Mouse (Mus musculus): ENCODE data around the gene Ubqln4.
A peak's percentile ranks its signal among the peaks of the same experiment; 100 is the strongest.

The Ubqln4 gene

DNA sequence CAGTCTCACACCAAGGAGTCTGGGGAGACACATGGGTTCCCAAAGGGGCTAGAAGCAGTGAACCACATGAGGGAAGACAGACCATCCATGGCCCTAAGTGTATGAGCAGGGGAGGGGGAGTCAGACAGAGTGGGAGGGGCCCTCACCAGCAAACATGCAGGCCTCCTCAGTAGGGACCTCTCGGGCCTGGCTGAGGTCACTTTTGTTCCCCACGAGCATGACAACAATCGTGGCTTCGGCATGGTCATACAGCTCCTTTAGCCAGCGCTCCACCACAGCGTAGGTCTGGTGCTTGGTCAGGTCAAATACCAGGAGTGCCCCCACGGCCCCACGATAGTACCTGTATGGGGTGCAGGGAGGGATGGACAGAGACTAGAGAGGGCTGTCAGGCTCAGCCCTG, 10.4 kb upstream of the Ubqln4 start:
- Histone ChIP-seq H3K27me3 (ENCODE audit: insufficient read depth, low read length) (no peaks in the 10 kb centered on the region), H3K36me3 (ENCODE audit: insufficient read depth, low read length) (peaks cover 36% of the 10 kb centered on the region), H3K4me3 (replicated peaks; ENCODE audit: low read length) (no peak overlapping the region), H3K9me3 (ENCODE audit: low read length) (no peaks in the 10 kb centered on the region), H3K4me1 (replicated peaks; ENCODE audit: low read depth, low read length) (peaks cover 91% of the 10 kb centered on the region)
- no peak for TF ChIP-seq NANOG (IDR thresholded peaks at IDR 0.05; ENCODE audit: borderline replicate concordance, low read length)
- TF ChIP-seq POU5F1 (IDR thresholded peaks at IDR 0.05; ENCODE audit: borderline replicate concordance, low read length), result no peak
- no peak for TF ChIP-seq CTCF (conservative IDR thresholded peaks at IDR 0.05; ENCODE audit: low read length)

DNA sequence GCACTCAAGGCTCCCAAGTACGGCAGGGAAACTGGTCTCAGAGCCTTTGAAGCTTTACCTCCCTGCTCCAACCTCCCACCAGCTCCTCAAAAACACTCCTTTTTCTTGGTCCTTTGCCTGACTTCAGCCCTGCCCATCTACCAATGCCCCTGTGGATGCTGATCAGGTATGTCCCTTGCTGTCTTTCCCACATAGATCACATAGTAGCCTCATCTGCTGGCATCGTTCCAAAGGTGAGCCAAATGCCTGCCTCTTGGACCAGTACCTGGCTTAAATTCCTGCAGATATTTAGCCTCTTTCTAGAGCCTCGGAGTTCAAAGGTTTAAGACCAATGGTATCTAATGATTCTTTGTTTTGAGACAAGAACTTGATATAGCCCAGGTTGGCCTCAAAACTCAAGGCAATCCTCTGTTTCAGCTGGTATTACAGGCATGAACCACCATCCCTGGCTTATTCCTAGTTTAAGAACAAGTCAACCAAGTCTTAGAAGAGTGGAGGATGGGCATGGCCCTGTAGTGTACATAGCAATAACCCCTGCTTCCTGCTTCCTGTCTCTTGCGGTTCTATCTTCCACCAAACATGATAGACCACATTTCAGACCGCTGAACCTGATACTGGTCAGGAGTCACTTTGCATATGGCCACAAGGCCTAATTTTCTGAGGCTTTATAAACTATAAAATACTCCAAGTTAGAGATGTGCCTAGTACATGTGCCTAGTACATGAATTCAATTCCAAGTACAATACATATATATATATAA, 9.7 kb upstream of the Ubqln4 start:
- Histone ChIP-seq H3K4me3 (replicated peaks; ENCODE audit: low read length) (no peak overlapping the region), H3K9me3 (ENCODE audit: low read length) (no peaks in the 10 kb centered on the region), H3K4me1 (replicated peaks; ENCODE audit: low read depth, low read length) (peaks cover 91% of the 10 kb centered on the region), H3K27me3 (ENCODE audit: insufficient read depth, low read length) (no peaks in the 10 kb centered on the region), H3K36me3 (ENCODE audit: insufficient read depth, low read length) (peaks cover 32% of the 10 kb centered on the region)
- TF ChIP-seq CTCF (conservative IDR thresholded peaks at IDR 0.05; ENCODE audit: low read length), result no peak
- no peak for TF ChIP-seq POU5F1 (IDR thresholded peaks at IDR 0.05; ENCODE audit: borderline replicate concordance, low read length)
- no peak for TF ChIP-seq NANOG (IDR thresholded peaks at IDR 0.05; ENCODE audit: borderline replicate concordance, low read length)

DNA sequence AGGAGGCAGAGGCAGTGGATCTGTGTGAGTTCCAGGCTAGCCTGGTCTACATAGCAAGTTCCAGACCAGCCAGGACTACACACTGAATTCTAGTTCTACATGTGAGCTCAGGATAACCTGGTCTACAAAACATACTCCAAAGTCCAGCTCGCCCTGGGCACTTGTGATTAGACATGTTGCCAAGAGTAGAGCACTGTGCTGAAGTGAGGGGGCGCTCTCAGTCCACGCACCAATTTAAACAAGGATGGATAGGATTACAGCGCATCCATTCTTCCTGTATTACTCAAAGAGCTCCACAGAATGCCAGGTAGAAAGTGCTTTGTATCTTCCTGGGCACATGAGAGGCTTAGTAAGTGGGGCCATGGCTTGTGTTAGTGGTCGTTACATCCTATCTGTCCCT, 9.0 kb upstream of the Ubqln4 start:
- Histone ChIP-seq H3K27me3 (ENCODE audit: insufficient read depth, low read length) (no peaks in the 10 kb centered on the region), H3K4me1 (replicated peaks; ENCODE audit: low read depth, low read length) (peaks cover 93% of the 10 kb centered on the region), H3K36me3 (ENCODE audit: insufficient read depth, low read length) (peaks cover 35% of the 10 kb centered on the region), H3K4me3 (replicated peaks; ENCODE audit: low read length) (peak overlapping the region; percentile 59), H3K9me3 (ENCODE audit: low read length) (no peaks in the 10 kb centered on the region)
- no peak for TF ChIP-seq POU5F1 (IDR thresholded peaks at IDR 0.05; ENCODE audit: borderline replicate concordance, low read length)
- peak; percentile 50 for TF ChIP-seq CTCF (conservative IDR thresholded peaks at IDR 0.05; ENCODE audit: low read length)

GRCm38 (mm10) chr3:88544955-88545591, 8.5 kb upstream of the Ubqln4 start:
- peaks cover 93% of the 10 kb centered on the region for H3K4me1 ChIP-seq (replicated peaks; ENCODE audit: low read depth, low read length)
- TF ChIP-seq CTCF (conservative IDR thresholded peaks at IDR 0.05; ENCODE audit: low read length) (no peak), POU5F1 (IDR thresholded peaks at IDR 0.05; ENCODE audit: borderline replicate concordance, low read length) (no peak), NANOG (IDR thresholded peaks at IDR 0.05; ENCODE audit: borderline replicate concordance, low read length) (no peak)
- peak overlapping the region; percentile 59 for H3K4me3 ChIP-seq (replicated peaks; ENCODE audit: low read length)
- H3K9me3 ChIP-seq (ENCODE audit: low read length), result no peaks in the 10 kb centered on the region
- H3K27me3 ChIP-seq (ENCODE audit: insufficient read depth, low read length), result no peaks in the 10 kb centered on the region
- H3K36me3 ChIP-seq (ENCODE audit: insufficient read depth, low read length), result peaks cover 39% of the 10 kb centered on the region

DNA sequence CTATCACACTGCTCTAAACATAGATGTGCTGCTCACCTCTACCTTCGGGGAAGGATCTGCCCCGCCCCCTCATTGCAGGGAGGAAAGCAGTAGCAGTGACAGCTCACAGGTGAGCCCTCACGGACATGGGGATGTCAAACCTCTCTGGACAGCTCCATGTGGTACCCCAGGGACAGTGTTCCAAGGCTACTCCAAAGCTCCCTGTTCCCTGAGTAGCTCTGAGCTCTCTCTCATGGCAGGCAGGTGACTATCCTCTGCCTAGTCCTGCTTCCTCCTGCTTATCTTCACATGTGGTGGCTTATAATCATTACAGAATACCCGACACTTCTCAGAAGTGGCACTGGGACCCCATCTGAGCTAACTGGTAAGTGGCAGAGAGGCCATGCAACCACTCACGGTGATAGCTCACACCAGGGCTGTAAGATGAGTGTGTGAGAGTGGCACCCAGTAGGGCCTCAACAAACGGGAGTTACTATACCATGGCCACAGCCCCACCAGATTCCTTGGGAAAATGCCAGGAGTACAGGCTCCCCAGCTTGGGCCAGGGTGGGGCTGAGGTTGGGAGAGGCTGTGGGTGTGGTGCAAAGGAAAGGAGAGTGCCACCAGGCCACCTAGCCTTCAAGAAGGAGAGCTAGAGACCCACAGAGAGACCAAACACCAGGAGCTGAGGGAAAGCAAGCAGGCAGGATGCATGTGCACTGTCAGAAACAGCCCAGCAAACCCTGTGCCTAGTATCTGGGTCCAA, 6.7 kb upstream of the Ubqln4 start:
- no peaks in the 10 kb centered on the region for H3K27me3 ChIP-seq (ENCODE audit: insufficient read depth, low read length)
- 0 out of 2 replicates have a peak overlapping the region, but pooled peaks have one; percentile 4 for H3K4me3 ChIP-seq (replicated peaks; ENCODE audit: low read length)
- TF ChIP-seq NANOG (IDR thresholded peaks at IDR 0.05; ENCODE audit: borderline replicate concordance, low read length), result no peak
- no peak for TF ChIP-seq POU5F1 (IDR thresholded peaks at IDR 0.05; ENCODE audit: borderline replicate concordance, low read length)
- TF ChIP-seq CTCF (conservative IDR thresholded peaks at IDR 0.05; ENCODE audit: low read length), result no peak
- peaks cover 93% of the 10 kb centered on the region for H3K4me1 ChIP-seq (replicated peaks; ENCODE audit: low read depth, low read length)
- peaks cover 33% of the 10 kb centered on the region for H3K36me3 ChIP-seq (ENCODE audit: insufficient read depth, low read length)
- H3K9me3 ChIP-seq (ENCODE audit: low read length), result no peaks in the 10 kb centered on the region

DNA sequence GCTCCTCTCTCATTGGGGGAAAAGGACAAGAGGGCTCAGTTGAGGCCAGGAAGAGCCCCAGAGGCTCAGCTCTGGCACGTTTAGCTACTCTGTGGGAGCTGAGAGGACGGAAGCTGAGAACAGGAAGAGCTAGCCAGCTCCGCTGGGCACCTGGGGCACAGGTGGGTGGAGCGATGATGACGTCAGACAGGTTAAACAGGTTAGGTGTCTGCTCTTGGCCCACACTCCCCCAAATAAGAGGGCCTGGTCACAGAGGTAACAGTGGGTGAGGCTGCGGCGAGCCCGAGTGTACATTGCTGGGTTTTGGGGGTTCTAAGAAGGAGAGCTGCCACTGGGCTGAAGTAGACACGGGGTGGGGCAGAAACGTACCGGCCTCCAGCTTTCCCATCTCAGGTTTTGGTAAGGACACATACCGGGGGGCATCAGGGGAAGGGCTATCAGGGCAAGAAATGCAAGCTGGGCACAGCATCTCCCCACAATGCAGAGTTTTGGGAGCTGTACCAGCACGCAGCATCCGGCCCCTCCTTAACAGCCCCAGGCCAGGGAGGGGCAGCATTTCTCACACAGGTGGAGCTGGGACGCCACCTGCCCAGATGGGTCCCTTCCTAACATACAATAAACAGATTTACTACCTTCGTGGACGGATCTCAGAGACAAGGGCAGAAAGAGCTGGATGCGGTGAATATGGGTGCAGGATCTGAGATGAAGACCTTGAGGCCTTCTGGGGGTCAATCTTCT, 5.2 kb upstream of the Ubqln4 start, which contains the start of gene Rab25:
Gene Rab25 (minus strand): TSS at position 121 of the 738 bp plus-strand sequence.
- Histone ChIP-seq H3K4me1 (replicated peaks; ENCODE audit: low read depth, low read length) (peaks cover 83% of the 10 kb centered on the region), H3K9me3 (ENCODE audit: low read length) (no peaks in the 10 kb centered on the region), H3K36me3 (ENCODE audit: insufficient read depth, low read length) (peaks cover 23% of the 10 kb centered on the region), H3K4me3 (replicated peaks; ENCODE audit: low read length) (peak within 1 kb of the TSS; percentile 37), H3K27me3 (ENCODE audit: insufficient read depth, low read length) (no peaks in the 10 kb centered on the region)
- TF ChIP-seq NANOG (IDR thresholded peaks at IDR 0.05; ENCODE audit: borderline replicate concordance, low read length) (no peak), CTCF (conservative IDR thresholded peaks at IDR 0.05; ENCODE audit: low read length) (no peak), POU5F1 (IDR thresholded peaks at IDR 0.05; ENCODE audit: borderline replicate concordance, low read length) (no peak)

- no peak for TF ChIP-seq POU5F1 (IDR thresholded peaks at IDR 0.05; ENCODE audit: borderline replicate concordance, low read length)
- no peak for TF ChIP-seq NANOG (IDR thresholded peaks at IDR 0.05; ENCODE audit: borderline replicate concordance, low read length)
- TF ChIP-seq CTCF (conservative IDR thresholded peaks at IDR 0.05; ENCODE audit: low read length), result no peak
- no peaks in the 10 kb centered on the region for H3K27me3 ChIP-seq (ENCODE audit: insufficient read depth, low read length)
Observed at GRCm38 (mm10) chr3:88551586-88551985, 2.0 kb upstream of the Ubqln4 start.

More at GRCm38 (mm10) chr3:88551586-88551985, 2.0 kb upstream of the Ubqln4 start:
- Histone ChIP-seq H3K4me3 (replicated peaks; ENCODE audit: low read length) (peak overlapping the region; percentile 99), H3K9me3 (ENCODE audit: low read length) (no peaks in the 10 kb centered on the region), H3K36me3 (ENCODE audit: insufficient read depth, low read length) (peaks cover 41% of the 10 kb centered on the region), H3K4me1 (replicated peaks; ENCODE audit: low read depth, low read length) (peaks cover 78% of the 10 kb centered on the region)

All from E14TG2a.4 (cell line).